Mouse (Mus musculus): ENCODE results near the gene Nipsnap3b. TPM values are rescaled to one million over a fixed set of nuclear protein-coding genes. Genes with fewer than 3 reads are reported as not detected.

Nipsnap3b gene
- total RNA-seq, 2 experiments from 2014 or later = 42.1 to 75.2 TPM

Other genes starting within 250 kb of the Nipsnap3b start
- not detected in 2 replicates for gene Olfr275, start 197.3 kb upstream of the Nipsnap3b start, total RNA-seq (2015)
- gene Olfr275, start 197.3 kb upstream of the Nipsnap3b start, total RNA-seq (2017) = not detected in 2 replicates
- gene Olfr273, start 152.6 kb upstream of the Nipsnap3b start, total RNA-seq (2015) = not detected in 2 replicates
- gene Olfr273, start 152.6 kb upstream of the Nipsnap3b start, total RNA-seq (2017) = not detected in 2 replicates
- not detected in 2 replicates for gene Olfr272, start 92.7 kb upstream of the Nipsnap3b start, total RNA-seq (2015)
- not detected in 2 replicates for gene Olfr272, start 92.7 kb upstream of the Nipsnap3b start, total RNA-seq (2017)
- gene Olfr270, start 47.3 kb upstream of the Nipsnap3b start, total RNA-seq (2015) = not detected in 2 replicates
- gene Olfr270, start 47.3 kb upstream of the Nipsnap3b start, total RNA-seq (2017) = not detected in 2 replicates
- not detected in 2 replicates for gene Nipsnap3a, start 22.6 kb upstream of the Nipsnap3b start, total RNA-seq (2015)
- gene Nipsnap3a, start 22.6 kb upstream of the Nipsnap3b start, total RNA-seq (2017) = not detected in 2 replicates
- 1.2 and 1.8 TPM in 2 replicates for gene Abca1, start 148.0 kb downstream of the Nipsnap3b start, total RNA-seq (2015)
- 2.5 and 3.4 TPM in 2 replicates for gene Abca1, start 148.0 kb downstream of the Nipsnap3b start, total RNA-seq (2017)